Comparison of ENCODE assay signal across 34 mouse cellular contexts in the genomic region with DNA sequence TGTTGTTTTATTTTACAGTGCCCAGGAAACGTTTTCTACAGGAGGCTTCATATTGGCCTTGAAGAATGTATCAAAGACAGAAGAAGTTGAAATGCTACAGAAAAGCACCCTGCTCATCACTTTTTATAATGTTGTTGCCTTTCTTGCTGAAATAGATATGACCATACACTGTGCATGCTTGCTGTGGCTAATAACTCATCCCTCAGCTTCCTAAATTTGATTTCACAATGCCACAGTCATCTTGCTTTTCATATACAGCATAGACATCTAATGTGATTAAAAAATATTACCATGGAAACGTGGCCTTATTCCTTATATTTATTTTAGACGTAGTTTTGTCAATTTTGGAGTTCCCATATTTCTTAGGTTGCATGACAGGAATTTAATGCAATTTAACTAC. TPM values are rescaled to one million over a fixed set of nuclear protein-coding genes. Genes with fewer than 3 reads are reported as not detected.
A peak's percentile ranks its signal among the peaks of the same experiment; 100 is the strongest.
DNase-seq lines count a peak whose midpoint lies in the region; ATAC-seq and TF ChIP-seq lines count a peak whose summit lies in the region.
"Had no signal": no experiment of that assay in that cellular context is flagged by ENCODE, and none has a peak within 500 bp of the region (broad histone marks: within the 10 kb centered on the region; RNA-seq: fewer than 3 reads in every experiment).

No protein-coding gene starts in this region.

- 83% methylated on average over 3 of the region's 3 CpGs for WGBS in forebrain, embryonic 10.5 days

- no peaks in the 10 kb centered on the region for H3K27me3 ChIP-seq in forebrain, embryonic 10.5 days (ENCODE audit: poor library complexity, severe bottlenecking)
- H3K27me3 ChIP-seq: CH12.LX; embryonic facial prominence, embryonic 13.5 days; forebrain, embryonic 13.5 days; heart, embryonic 13.5 days; Patski had no signal

- no peak overlapping the region for H3K4me3 ChIP-seq in layer of hippocampus, adult 2 months
- H3K4me3 ChIP-seq in forebrain, embryonic 10.5 days = no peak overlapping the region
- H3K4me3 ChIP-seq: embryonic facial prominence, embryonic 10.5 days; embryonic facial prominence, embryonic 13.5 days; erythroblast, embryonic 14.5 days; forebrain, embryonic 13.5 days; heart, adult 2 months; heart, embryonic 10.5 days; heart, embryonic 13.5 days had no signal

- DNase-seq in 416B (ENCODE audit: low read depth) = peak; percentile 78
- no peak for DNase-seq in right cerebral cortex, postnatal 4 days
- no peak for DNase-seq in layer of hippocampus, adult 2 months (ENCODE audit: low spot score in 2 of 2)
- no peak for DNase-seq in forebrain, embryonic 10.5 days (ENCODE audit: extremely low spot score, low spot score)
- DNase-seq: adrenal gland, postnatal 10 days; adrenal gland, postnatal 36 days; B cell, adult 2 months; cerebellum, adult 11 months; cerebellum, adult 2 months; cerebellum, adult 9-11 months; cerebellum, postnatal 25 days; embryo, embryonic 11 days; gastrocnemius, postnatal 25 days; heart, adult 2 months; heart, postnatal 14 days; heart, postnatal 4 days had no signal

- H3K9me3 ChIP-seq in forebrain, embryonic 10.5 days = no peaks in the 10 kb centered on the region
- H3K9me3 ChIP-seq: embryonic facial prominence, embryonic 10.5 days; embryonic facial prominence, embryonic 13.5 days; forebrain, embryonic 13.5 days; G1E; heart, embryonic 10.5 days; heart, embryonic 13.5 days had no signal

- ATAC-seq in common myeloid progenitor, adult 5-6 weeks (replicated peaks; ENCODE audit: low read depth, poor library complexity, severe bottlenecking) = 0 out of 2 replicates have a peak, but pooled peaks have one; percentile 24
- ATAC-seq in megakaryocyte, adult 5-6 weeks (ENCODE audit: poor library complexity, severe bottlenecking) = peak; percentile 67
- ATAC-seq: forebrain, embryonic 13.5 days; hindbrain, postnatal 0 days; inflammation-experienced regulatory T-cells, adult 6 months; Patski had no signal

- no peak for TF ChIP-seq CTCF in layer of hippocampus, adult 2 months (conservative IDR thresholded peaks at IDR 0.05)

- H3K36me3 ChIP-seq in forebrain, embryonic 10.5 days (replicated peaks) = no peaks in the 10 kb centered on the region
- H3K36me3 ChIP-seq: embryonic facial prominence, embryonic 10.5 days; embryonic facial prominence, embryonic 13.5 days; G1E; heart, embryonic 10.5 days; heart, embryonic 13.5 days had no signal

- H3K27ac ChIP-seq in layer of hippocampus, adult 2 months = no peak overlapping the region
- no peak overlapping the region for H3K27ac ChIP-seq in forebrain, embryonic 10.5 days
- H3K27ac ChIP-seq: embryonic facial prominence, embryonic 10.5 days; embryonic facial prominence, embryonic 13.5 days; forebrain, embryonic 13.5 days; heart, adult 2 months; heart, embryonic 10.5 days; heart, embryonic 13.5 days; hindbrain, embryonic 14.5 days; hindbrain, postnatal 0 days had no signal

- H3K4me1 ChIP-seq in forebrain, embryonic 10.5 days = peaks cover under 1% of the 10 kb centered on the region; the same call in 1 of the 2 replicates
- H3K4me1 ChIP-seq: heart, embryonic 10.5 days had no signal

RNA-seq across cellular contexts. Expression of a gene that starts 6.2 kb away (rescaled TPM):
- total RNA-seq in common myeloid progenitor, adult 5-6 weeks (2017) = 36.0 and 36.3 TPM in 2 replicates
- 12.9 and 38.9 TPM in 2 replicates for total RNA-seq in megakaryocyte, adult 5-6 weeks (2015)
- total RNA-seq in megakaryocyte, adult 5-6 weeks (2017) = 19.7 and 51.7 TPM in 2 replicates
- total RNA-seq in layer of hippocampus, adult 2 months (2021) = not detected
- not detected in 2 replicates for polyA plus RNA-seq in forebrain, embryonic 10.5 days (2016; fragmentation: Nextera tagmentation; extraction: Ambion mirVana)
- total RNA-seq: gastrocnemius, adult 8-10 months; gastrocnemius, postnatal 25 days; heart, adult 2 months; heart, postnatal 14 days; heart, postnatal 4 days; hindbrain, postnatal 0 days had no signal
- polyA plus RNA-seq: cerebellum, adult 2 months; cortical plate, adult 2 months; embryonic facial prominence, embryonic 10.5 days; embryonic facial prominence, embryonic 13.5 days; forebrain, embryonic 13.5 days; G1E; heart, embryonic 10.5 days; heart, embryonic 13.5 days; heart, embryonic 16.5 days; hindbrain, embryonic 11.5 days had no signal

RNA-seq across cellular contexts. Expression of a gene that starts 6.4 kb away (rescaled TPM):
- total RNA-seq in common myeloid progenitor, adult 5-6 weeks (2017) = not detected in 2 replicates
- 0.36 TPM in 1 of 2 replicates, not detected in the other for total RNA-seq in megakaryocyte, adult 5-6 weeks (2015)
- total RNA-seq in megakaryocyte, adult 5-6 weeks (2017) = 0.16 and 0.70 TPM in 2 replicates
- not detected for total RNA-seq in layer of hippocampus, adult 2 months (2021)
- polyA plus RNA-seq in forebrain, embryonic 10.5 days (2016; fragmentation: Nextera tagmentation; extraction: Ambion mirVana) = not detected in 2 replicates
- total RNA-seq: CH12.LX; gastrocnemius, adult 8-10 months; hindbrain, postnatal 0 days had no signal
- polyA plus RNA-seq: erythroblast, embryonic 14.5 days; forebrain, embryonic 13.5 days; G1E; inflammation-experienced regulatory T-cells, adult 6 months had no signal

RNA-seq across cellular contexts. Expression of a gene that starts 33.5 kb away (rescaled TPM):
- 26.4 and 31.0 TPM in 2 replicates for total RNA-seq in common myeloid progenitor, adult 5-6 weeks (2017)
- total RNA-seq in megakaryocyte, adult 5-6 weeks (2015) = 3.3 and 4.4 TPM in 2 replicates
- 3.2 and 9.7 TPM in 2 replicates for total RNA-seq in megakaryocyte, adult 5-6 weeks (2017)
- total RNA-seq in layer of hippocampus, adult 2 months (2021) = 10 to 100 TPM; 18.3 to 24.4 TPM
- 56.4 and 59.6 TPM in 2 replicates for polyA plus RNA-seq in forebrain, embryonic 10.5 days (2016; fragmentation: Nextera tagmentation; extraction: Ambion mirVana)

Comparison
In these comparisons a context has a peak if more than half of its experiments do, and no peak if none do; other contexts are left out.
1. RNA of a gene that starts 6.2 kb away (total RNA-seq): 12.9 to 51.7 TPM in megakaryocyte, adult 5-6 weeks and 36.0 to 36.3 TPM in common myeloid progenitor, adult 5-6 weeks; not detected in layer of hippocampus, adult 2 months; every median in the first group is over 10 times any median in the second.